Mouse (Mus musculus) stomach, postnatal 0 days (tissue): ENCODE measurements around the gene Abcc5. TPM values are rescaled to one million over a fixed set of nuclear protein-coding genes. Genes with fewer than 3 reads are reported as not detected.

Experiments
- ATAC-seq: fragments of 200-750 bp; cut with Nextera tagmentation; 2 replicates; pipeline ENCODE4 v1.8.0; 2017; ENCODE audit not compliant: low FRiP score, low TSS enrichment
- DNase-seq: peaks from one replicate; pipeline ENCODE4 v3.0.0-alpha.2; 2016; ENCODE audit warnings: low spot score
- H3K27ac ChIP-seq: fragments of 300-500 bp; sonication (generic); replicated peaks from 2 replicates; pipeline ENCODE4 v1.5.1; 2014; ENCODE audit warnings: mild to moderate bottlenecking, control low read depth
- H3K27me3 ChIP-seq: fragments of 300-500 bp; sonication (generic); 2 replicates; pipeline ENCODE4 v1.6.1; 2014; ENCODE audit warnings: low read length; ENCODE audit not compliant: control insufficient read depth, insufficient read depth
- H3K36me3 ChIP-seq: fragments of 300-500 bp; sonication (generic); 2 replicates; pipeline ENCODE4 v1.6.1; 2014; ENCODE audit warnings: low read length, mixed read lengths; ENCODE audit not compliant: control insufficient read depth, insufficient read depth
- H3K4me1 ChIP-seq: fragments of 300-500 bp; sonication (generic); replicated peaks from 2 replicates; pipeline ENCODE4 v1.6.1; 2014; ENCODE audit warnings: antibody characterized with exemption; ENCODE audit not compliant: control insufficient read depth, insufficient read depth
- H3K4me2 ChIP-seq: fragments of 300-500 bp; sonication (generic); replicated peaks from 2 replicates; pipeline ENCODE4 v1.6.1; 2014; ENCODE audit warnings: low read depth, mild to moderate bottlenecking, control low read depth, moderate library complexity
- H3K4me3 ChIP-seq: fragments of 300-500 bp; sonication (generic); 2 replicates; pipeline ENCODE4 v1.5.1; 2014; ENCODE audit warnings: low read depth, low read length, control low read depth
- H3K9ac ChIP-seq: fragments of 300-500 bp; sonication (generic); 2 replicates; pipeline ENCODE4 v1.6.1; 2014; ENCODE audit warnings: mild to moderate bottlenecking, low read length, control low read depth, mixed read lengths
- H3K9me3 ChIP-seq: fragments of 300-500 bp; sonication (generic); 2 replicates; pipeline ENCODE4 v1.6.1; 2016; ENCODE audit warnings: low read length; ENCODE audit not compliant: control insufficient read depth
- CTCF ChIP-seq: IDR thresholded peaks from 2 replicates; pipeline ENCODE4 v1.5.1; 2016; ENCODE audit warnings: antibody characterized with exemption, low read depth, mild to moderate bottlenecking, moderate library complexity
- EP300 ChIP-seq: optimal IDR thresholded peaks from 2 replicates; pipeline ENCODE3; 2016; ENCODE audit warnings: antibody characterized with exemption
- WGBS: fragments of 180-500 bp; shearing (Covaris S2); extraction: QIAGEN DNeasy Blood & Tissue Kit; methylation state at CpG from one replicate; pipeline ENCODE4 v1.1.7; 2014; 5-methylcytosine and 5-hydroxymethylcytosine counted together
- polyA plus RNA-seq: library from polyadenylated mRNA; unstranded; fragments of >200 nt; fragmentation: Nextera tagmentation; extraction: Ambion mirVana; gene quantifications from 2 replicates; pipeline ENCODE4 v1.2.1, GENCODE M21; 2015

The Abcc5 gene
- polyA plus RNA-seq, 1 experiment from 2014 or later: 15.9 TPM

DNA sequence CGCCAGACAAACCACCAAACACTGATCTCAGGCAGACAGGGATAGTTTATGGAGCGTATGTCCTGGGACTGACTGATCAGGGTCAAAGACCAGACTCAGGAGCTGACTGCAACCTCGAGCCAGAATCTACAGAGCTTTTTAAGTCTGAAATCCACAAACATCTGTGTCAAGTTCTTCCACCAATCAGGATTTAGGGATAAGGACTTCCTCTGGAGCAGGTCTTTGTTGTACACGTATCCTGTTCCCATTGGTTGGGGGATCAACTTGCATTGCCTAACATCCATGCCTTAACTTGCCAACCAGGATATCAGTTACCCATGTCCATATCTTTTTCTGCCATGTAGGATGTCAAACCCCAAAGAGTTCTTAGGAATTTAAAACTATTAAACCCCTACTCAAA, 1.4 kb upstream of the Abcc5 start:
- Histone ChIP-seq H3K27me3 (no peaks in the 10 kb centered on the region), H3K4me2 (no peak overlapping the region), H3K27ac (no peak overlapping the region), H3K4me3 (no peak overlapping the region), H3K4me1 (0 out of 2 replicates have a peak, but pooled peaks cover 2% of the 10 kb centered on the region), H3K36me3 (no peaks in the 10 kb centered on the region), H3K9ac (no peak overlapping the region), H3K9me3 (no peaks in the 10 kb centered on the region)
- no peak for DNase-seq
- 67% methylated on average over 4 of the region's 4 CpGs for WGBS
- TF ChIP-seq CTCF (no peak), EP300 (no peak)
- ATAC-seq: no peak

DNA sequence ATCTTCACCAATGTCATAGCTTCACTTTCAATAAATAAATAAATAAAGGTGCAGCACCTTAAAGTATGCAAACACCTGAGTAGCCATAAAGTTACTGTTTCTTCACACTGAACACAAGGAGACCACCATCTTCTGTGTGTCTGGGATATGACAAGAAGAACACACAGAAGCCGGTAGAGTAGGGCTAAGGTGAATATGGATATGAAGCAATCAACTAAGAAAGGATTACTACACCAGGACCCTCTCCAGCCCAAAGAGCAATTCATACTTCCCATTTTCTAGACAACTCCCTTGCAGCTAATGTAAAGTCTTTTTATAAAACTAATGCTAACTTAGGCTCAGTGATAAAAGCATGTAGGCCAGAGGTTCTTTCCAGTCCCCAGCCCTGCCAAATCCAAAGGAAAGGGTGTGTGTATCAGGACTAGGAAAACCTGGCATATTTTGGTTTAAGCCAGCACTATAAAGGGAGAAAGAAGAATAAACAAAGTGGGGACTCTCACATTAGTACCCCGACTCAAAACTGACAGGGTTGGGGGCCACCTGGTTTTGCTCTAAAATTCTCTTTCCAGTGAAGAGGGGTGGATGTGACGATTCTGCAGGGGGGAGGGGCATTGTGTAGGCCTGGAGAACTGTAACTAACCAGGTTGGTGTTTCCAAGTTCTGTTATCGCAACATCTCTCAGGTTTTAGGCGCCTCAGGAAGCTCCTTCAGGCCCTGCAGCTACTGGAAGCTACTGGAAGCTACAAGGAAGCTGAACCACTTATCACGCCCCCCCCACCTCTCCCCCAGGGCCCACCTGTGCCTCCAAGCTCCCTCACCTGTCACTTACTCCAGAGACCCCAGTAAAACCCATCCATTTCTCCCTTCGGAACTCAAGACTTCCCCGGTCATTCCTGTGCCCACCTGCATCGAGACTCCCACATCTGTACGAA, 1.2 kb downstream of the Abcc5 start:
- peak overlapping the region; percentile 73 for H3K9ac ChIP-seq
- no peaks in the 10 kb centered on the region for H3K27me3 ChIP-seq
- peak overlapping the region; percentile 84 for H3K4me3 ChIP-seq
- 32% methylated on average over 9 of the region's 10 CpGs for WGBS
- no peaks in the 10 kb centered on the region for H3K9me3 ChIP-seq
- no peak for ATAC-seq
- H3K4me1 ChIP-seq: 0 out of 2 replicates have a peak, but pooled peaks cover 2% of the 10 kb centered on the region
- TF ChIP-seq CTCF (no peak), EP300 (no peak)
- H3K36me3 ChIP-seq: no peaks in the 10 kb centered on the region
- peak; percentile 21 for DNase-seq
- peak overlapping the region; percentile 63 for H3K4me2 ChIP-seq
- H3K27ac ChIP-seq: no peak overlapping the region

DNA sequence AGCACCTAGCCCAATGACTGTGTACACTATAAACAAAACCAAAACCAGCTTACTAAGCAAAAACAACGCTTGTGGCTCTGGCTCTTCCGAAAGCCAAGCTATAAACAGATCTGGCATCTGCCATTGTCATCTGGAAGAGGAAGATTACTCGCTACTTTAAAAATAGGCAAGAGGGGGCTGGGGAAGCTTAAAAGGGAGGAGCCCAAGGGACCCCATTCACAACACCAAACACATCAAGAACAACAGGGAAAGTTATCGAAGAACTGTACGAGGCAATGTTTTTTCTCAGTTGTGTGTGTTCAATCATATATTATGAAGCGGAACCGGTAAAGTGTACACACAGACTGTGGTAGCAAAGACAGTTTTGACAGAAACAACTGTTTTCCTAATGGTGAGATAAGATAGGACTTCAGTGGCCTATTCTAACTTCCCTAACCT, 1.9 kb downstream of the Abcc5 start:
- no peaks in the 10 kb centered on the region for H3K9me3 ChIP-seq
- peak overlapping the region; percentile 63 for H3K4me2 ChIP-seq
- WGBS: 66% methylated on average over 7 of the region's 7 CpGs
- H3K4me3 ChIP-seq: no peak overlapping the region
- TF ChIP-seq EP300 (no peak), CTCF (no peak)
- no peak overlapping the region for H3K9ac ChIP-seq
- H3K27ac ChIP-seq: no peak overlapping the region
- H3K27me3 ChIP-seq: no peaks in the 10 kb centered on the region
- no peak for DNase-seq
- ATAC-seq: no peak
- H3K4me1 ChIP-seq: 0 out of 2 replicates have a peak, but pooled peaks cover 2% of the 10 kb centered on the region
- H3K36me3 ChIP-seq: no peaks in the 10 kb centered on the region

DNA sequence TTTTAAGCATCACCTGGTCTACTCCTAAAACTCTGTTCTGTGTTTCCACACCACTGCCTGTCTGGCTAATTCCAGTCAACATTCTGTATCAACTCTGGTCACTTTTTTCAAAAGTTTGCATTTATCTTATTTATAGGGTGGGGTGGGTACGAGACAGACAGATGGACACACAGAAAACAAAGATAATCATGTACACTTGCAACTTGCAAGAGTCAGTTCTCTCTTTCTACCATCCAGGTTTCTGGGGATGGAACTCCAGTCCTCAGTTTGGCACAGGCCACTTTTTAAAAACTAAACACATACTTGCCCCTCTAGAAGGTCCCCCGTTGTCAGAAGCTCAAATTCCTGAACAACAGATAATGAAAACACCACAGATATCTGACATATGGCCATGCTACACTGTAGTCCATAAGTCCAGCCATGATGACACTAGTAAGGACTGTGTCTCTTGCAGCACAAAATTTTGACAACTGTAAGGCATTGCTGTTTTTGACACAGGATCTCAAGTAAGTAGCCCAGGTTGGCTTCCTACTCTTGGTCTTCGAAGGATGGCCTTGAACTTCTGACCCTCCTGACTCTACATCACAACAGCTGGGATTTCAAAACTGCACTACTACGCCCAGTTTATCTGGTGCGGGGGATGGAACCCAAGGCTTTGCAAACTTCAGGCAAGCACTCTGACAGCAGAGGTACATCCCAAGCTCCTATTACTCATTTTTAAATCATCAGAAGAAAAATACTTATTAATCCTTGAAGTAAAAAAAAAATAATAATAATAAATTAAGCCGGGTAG, 3.1 kb downstream of the Abcc5 start:
- WGBS: 68% methylated on average over 6 of the region's 6 CpGs
- Histone ChIP-seq H3K36me3 (no peaks in the 10 kb centered on the region), H3K9me3 (no peaks in the 10 kb centered on the region), H3K4me2 (no peak overlapping the region), H3K4me1 (0 out of 2 replicates have a peak, but pooled peaks cover 2% of the 10 kb centered on the region), H3K4me3 (no peak overlapping the region), H3K27me3 (no peaks in the 10 kb centered on the region), H3K9ac (no peak overlapping the region), H3K27ac (no peak overlapping the region)
- TF ChIP-seq CTCF (no peak), EP300 (no peak)
- no peak for ATAC-seq
- DNase-seq: no peak

DNA sequence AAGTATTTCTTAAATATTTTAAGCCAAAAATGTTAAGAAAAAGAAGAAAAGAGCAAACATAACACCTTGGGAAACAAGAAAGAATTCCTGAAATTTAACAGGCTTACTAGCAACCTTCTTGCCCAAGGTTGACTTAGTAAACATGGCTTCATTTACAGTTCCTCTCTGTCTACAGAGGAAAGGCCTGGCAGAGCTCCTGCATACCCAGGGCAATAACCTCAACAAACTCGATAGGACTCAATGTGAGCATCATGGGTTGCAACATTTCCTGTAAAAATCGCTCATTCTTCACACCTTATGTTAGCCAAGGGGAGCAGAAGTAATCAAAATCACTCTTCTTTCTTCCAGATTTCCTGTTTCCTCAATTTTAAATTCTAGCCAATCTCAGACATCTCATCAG, 8.1 kb downstream of the Abcc5 start:
- H3K9me3 ChIP-seq: no peaks in the 10 kb centered on the region
- H3K27ac ChIP-seq: no peak overlapping the region
- no peak overlapping the region for H3K4me2 ChIP-seq
- no peaks in the 10 kb centered on the region for H3K4me1 ChIP-seq
- 61% methylated on average over 2 of the region's 2 CpGs for WGBS
- no peaks in the 10 kb centered on the region for H3K27me3 ChIP-seq
- no peak overlapping the region for H3K4me3 ChIP-seq
- DNase-seq (no peak), ATAC-seq (no peak)
- no peak overlapping the region for H3K9ac ChIP-seq
- TF ChIP-seq CTCF: no peak
- no peak for TF ChIP-seq EP300
- H3K36me3 ChIP-seq: no peaks in the 10 kb centered on the region
